Mouse (Mus musculus) large intestine, adult 2 months (tissue): ENCODE measurements around the gene Slc17a9. TPM values are rescaled to one million over a fixed set of nuclear protein-coding genes. Genes with fewer than 3 reads are reported as not detected.

ENCODE experiments used
- DNase-seq: peaks from one replicate; pipeline ENCODE4 v3.0.0-alpha.2; 2012; ENCODE audit warnings: low read depth, low spot score
- WGBS: fragments of 180-500 bp; shearing (Covaris S2); methylation state at CpG from one replicate; pipeline ENCODE4 v1.1.7; 2018; 5-methylcytosine and 5-hydroxymethylcytosine counted together
- polyA plus RNA-seq: library from polyadenylated mRNA; depleted of rRNA; stranded (reverse); fragments of >200 nt; gene quantifications from 2 replicates; pipeline ENCODE4 v1.2.3, GENCODE M21; 2012

Slc17a9 gene
- polyA plus RNA-seq, 1 experiment = 19.1 TPM

- 87% methylated on average over 2 of the region's 2 CpGs for WGBS
These were observed 18.3 kb downstream of the Slc17a9 start for GRCm38 (mm10) chr2:180743321-180743720.

GRCm38 (mm10) chr2:180745248-180745927 is 20.3 kb downstream of the Slc17a9 start:
- WGBS = 30% methylated on average over 17 of the region's 17 CpGs
- peak; percentile 46 for DNase-seq

More at GRCm38 (mm10) chr2:180743321-180743720, 18.3 kb downstream of the Slc17a9 start:
- no peak for DNase-seq

- WGBS = 36% methylated on average over 5 of the region's 5 CpGs
- DNase-seq = no peak
These were observed 21.6 kb downstream of the Slc17a9 start for GRCm38 (mm10) chr2:180746569-180747192.

- WGBS = 29% methylated on average over 5 of the region's 5 CpGs
- no peak for DNase-seq
These were observed 23.8 kb downstream of the Slc17a9 start for GRCm38 (mm10) chr2:180748904-180749303.

GRCm38 (mm10) chr2:180754976-180755688 is 30.1 kb downstream of the Slc17a9 start:
- DNase-seq = no peak
- WGBS = 75% methylated on average over 5 of the region's 5 CpGs

GRCm38 (mm10) chr2:180755896-180756295 is 30.8 kb downstream of the Slc17a9 start:
- DNase-seq = no peak
- 6% methylated on average over 8 of the region's 8 CpGs for WGBS

GRCm38 (mm10) chr2:180756786-180757185 is 31.7 kb downstream of the Slc17a9 start:
- no peak for DNase-seq
- 37% methylated on average over 2 of the region's 2 CpGs for WGBS

- WGBS = 65% methylated on average over 15 of the region's 15 CpGs
- no peak for DNase-seq
These were observed 33.6 kb downstream of the Slc17a9 start for GRCm38 (mm10) chr2:180758513-180759263.

GRCm38 (mm10) chr2:180764986-180765385 is 39.9 kb downstream of the Slc17a9 start:
- WGBS = 83% methylated on average over 11 of the region's 11 CpGs

GRCm38 (mm10) chr2:180765713-180766112 is 40.6 kb downstream of the Slc17a9 start:
- WGBS = 68% methylated on average over 7 of the region's 7 CpGs
- no peak for DNase-seq

More at GRCm38 (mm10) chr2:180764986-180765385, 39.9 kb downstream of the Slc17a9 start:
- DNase-seq = no peak

GRCm38 (mm10) chr2:180775223-180775622 is 50.2 kb downstream of the Slc17a9 start:
- WGBS = 5% methylated on average over 12 of the region's 12 CpGs

GRCm38 (mm10) chr2:180775641-180776040 is 50.6 kb downstream of the Slc17a9 start:
- WGBS = 5% methylated on average over 15 of the region's 15 CpGs
- no peak for DNase-seq

More at GRCm38 (mm10) chr2:180775223-180775622, 50.2 kb downstream of the Slc17a9 start:
- no peak for DNase-seq

GRCm38 (mm10) chr2:180776793-180777192 is 51.7 kb downstream of the Slc17a9 start, which contains the start of gene Bhlhe23:
TSS of gene Bhlhe23 (minus strand) at chr2:180776900.
- no peak for DNase-seq
- 5% methylated on average over 28 of the region's 28 CpGs for WGBS

GRCm38 (mm10) chr2:180779226-180780104 is 54.4 kb downstream of the Slc17a9 start:
- DNase-seq = peak; percentile 25

GRCm38 (mm10) chr2:180780282-180780681 is 55.2 kb downstream of the Slc17a9 start:
- WGBS = 5% methylated on average over 2 of the region's 2 CpGs

More at GRCm38 (mm10) chr2:180779226-180780104, 54.4 kb downstream of the Slc17a9 start:
- WGBS = 23% methylated on average over 12 of the region's 12 CpGs

GRCm38 (mm10) chr2:180786732-180787131 is 61.7 kb downstream of the Slc17a9 start:
- DNase-seq = peak; percentile 16

More at GRCm38 (mm10) chr2:180780282-180780681, 55.2 kb downstream of the Slc17a9 start:
- no peak for DNase-seq

GRCm38 (mm10) chr2:180787566-180788232 is 62.6 kb downstream of the Slc17a9 start:
- 68% methylated on average over 13 of the region's 13 CpGs for WGBS
- DNase-seq = no peak

GRCm38 (mm10) chr2:180788386-180788785 is 63.3 kb downstream of the Slc17a9 start:
- WGBS = 13% methylated on average over 2 of the region's 2 CpGs

More at GRCm38 (mm10) chr2:180788386-180788785, 63.3 kb downstream of the Slc17a9 start:
- no peak for DNase-seq
